Mouse (Mus musculus): Measurements from ENCODE around the gene Zc3h6. TPM values are rescaled to one million over a fixed set of nuclear protein-coding genes. Genes with fewer than 3 reads are reported as not detected.

The Zc3h6 gene
- total RNA-seq, 1 experiment, result 0.98 TPM

DNA sequence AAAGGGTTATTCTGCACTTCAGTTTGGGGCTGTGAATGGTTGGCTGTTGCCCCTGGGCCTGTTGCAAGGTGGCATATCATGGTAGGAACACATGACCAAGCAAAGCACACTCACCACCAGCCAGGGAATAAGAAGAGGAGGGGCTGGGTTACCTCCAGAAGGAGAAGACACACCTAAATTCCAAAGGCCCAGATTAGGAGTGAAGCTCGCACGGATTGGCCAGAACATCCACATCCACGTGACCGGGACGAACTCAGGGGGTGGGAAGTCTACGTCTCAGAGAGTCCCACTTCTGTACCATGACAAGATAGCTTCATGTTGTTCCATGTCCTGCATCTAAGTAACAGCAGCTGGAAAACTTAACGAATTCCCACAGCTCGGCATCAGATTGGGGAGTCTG lies 90.1 kb downstream of the Zc3h6 start:
- in situ Hi-C loops (cut with MboI; ENCODE audit: low sequenced_read_pairs in 2 of 2, unreplicated experiment in 2 of 2), result no loop called here
- H3K9ac ChIP-seq (ENCODE audit: insufficient read depth, low read depth, low read length, poor library complexity, severe bottlenecking), result no peak overlapping the region
- no peak for DNase-seq (ENCODE audit: low read depth, low spot score)
- H3K4me1 ChIP-seq (ENCODE audit: control insufficient read depth in 2 of 2, insufficient read depth in 2 of 2, low read length in 2 of 2, poor library complexity in 1 of 2), result peaks cover 1 to 8% of the 10 kb centered on the region in 2 experiments
- no peak overlapping the region for H3K27ac ChIP-seq (ENCODE audit: insufficient read depth, low read depth, low read length, poor library complexity, severe bottlenecking)
- H3K36me3 ChIP-seq (ENCODE audit: control insufficient read depth, insufficient read depth, low read length, poor library complexity, severe bottlenecking), result no peaks in the 10 kb centered on the region
- no peaks in the 10 kb centered on the region for H3K9me3 ChIP-seq (ENCODE audit: control insufficient read depth, insufficient read depth, low read depth, low read length)
- TF ChIP-seq CHD2 (IDR thresholded peaks at IDR 0.05; ENCODE audit: low read depth, low read length) (no peak), ZC3H11A (IDR thresholded peaks at IDR 0.05; ENCODE audit: borderline replicate concordance, low read depth, low read length) (no peak), HCFC1 (IDR thresholded peaks at IDR 0.05; ENCODE audit: borderline replicate concordance, insufficient read depth, low read length) (no peak), MAFK (IDR thresholded peaks at IDR 0.05; ENCODE audit: insufficient read depth, low read depth, low read length) (no peak), ZNF384 (IDR thresholded peaks at IDR 0.05; ENCODE audit: low read depth, low read length) (no peak)
- H3K4me3 ChIP-seq (ENCODE audit: insufficient read depth in 1 of 2, low read depth in 1 of 2, low read length in 2 of 2, poor library complexity in 1 of 2, severe bottlenecking in 1 of 2), result no peak overlapping the region

DNA sequence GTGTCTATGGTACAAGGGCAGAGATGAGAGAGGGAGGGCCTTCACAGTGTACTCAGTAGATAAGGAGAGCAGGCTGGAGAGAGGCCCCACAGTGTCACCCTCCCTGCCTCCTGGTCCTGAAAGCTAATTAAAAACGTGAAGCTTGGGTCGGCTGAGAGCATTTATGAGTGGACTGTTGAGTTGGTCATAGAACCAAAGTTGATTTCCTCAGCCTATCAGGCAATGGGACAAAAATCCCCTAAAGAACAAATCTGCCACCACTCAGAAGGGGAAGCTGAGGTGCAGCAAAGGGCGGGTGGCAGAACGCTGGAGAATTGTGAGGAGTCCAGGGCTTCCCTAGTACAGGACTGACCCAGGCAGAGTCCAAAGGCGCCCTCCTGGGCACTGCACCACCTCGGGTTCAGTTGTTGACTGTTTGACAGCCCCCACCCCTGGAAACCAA lies 90.7 kb downstream of the Zc3h6 start:
- peaks cover 3 to 9% of the 10 kb centered on the region in 2 experiments for H3K4me1 ChIP-seq (ENCODE audit: control insufficient read depth in 2 of 2, insufficient read depth in 2 of 2, low read length in 2 of 2, poor library complexity in 1 of 2)
- TF ChIP-seq ZC3H11A (IDR thresholded peaks at IDR 0.05; ENCODE audit: borderline replicate concordance, low read depth, low read length) (no peak), CHD2 (IDR thresholded peaks at IDR 0.05; ENCODE audit: low read depth, low read length) (no peak), MAFK (IDR thresholded peaks at IDR 0.05; ENCODE audit: insufficient read depth, low read depth, low read length) (no peak), HCFC1 (IDR thresholded peaks at IDR 0.05; ENCODE audit: borderline replicate concordance, insufficient read depth, low read length) (no peak), ZNF384 (IDR thresholded peaks at IDR 0.05; ENCODE audit: low read depth, low read length) (no peak)
- H3K27ac ChIP-seq (ENCODE audit: insufficient read depth, low read depth, low read length, poor library complexity, severe bottlenecking), result no peak overlapping the region
- no peaks in the 10 kb centered on the region for H3K9me3 ChIP-seq (ENCODE audit: control insufficient read depth, insufficient read depth, low read depth, low read length)
- in situ Hi-C loops (cut with MboI; ENCODE audit: low sequenced_read_pairs in 2 of 2, unreplicated experiment in 2 of 2), result no loop called here
- no peak overlapping the region for H3K4me3 ChIP-seq (ENCODE audit: insufficient read depth in 1 of 2, low read depth in 1 of 2, low read length in 2 of 2, poor library complexity in 1 of 2, severe bottlenecking in 1 of 2)
- DNase-seq (ENCODE audit: low read depth, low spot score), result no peak
- no peaks in the 10 kb centered on the region for H3K36me3 ChIP-seq (ENCODE audit: control insufficient read depth, insufficient read depth, low read length, poor library complexity, severe bottlenecking)
- no peak overlapping the region for H3K9ac ChIP-seq (ENCODE audit: insufficient read depth, low read depth, low read length, poor library complexity, severe bottlenecking)

GRCm38 (mm10) chr2:129061456-129062059 lies 94.4 kb downstream of the Zc3h6 start:
- H3K27ac ChIP-seq (ENCODE audit: insufficient read depth, low read depth, low read length, poor library complexity, severe bottlenecking), result no peak overlapping the region; the same call in 1 of the 2 replicates
- peaks cover 3 to 12% of the 10 kb centered on the region in 2 experiments for H3K4me1 ChIP-seq (ENCODE audit: control insufficient read depth in 2 of 2, insufficient read depth in 2 of 2, low read length in 2 of 2, poor library complexity in 1 of 2)
- H3K4me3 ChIP-seq (ENCODE audit: insufficient read depth in 1 of 2, low read depth in 1 of 2, low read length in 2 of 2, poor library complexity in 1 of 2, severe bottlenecking in 1 of 2), result no peak overlapping the region
- H3K9me3 ChIP-seq (ENCODE audit: control insufficient read depth, insufficient read depth, low read depth, low read length), result no peaks in the 10 kb centered on the region
- TF ChIP-seq HCFC1 (IDR thresholded peaks at IDR 0.05; ENCODE audit: borderline replicate concordance, insufficient read depth, low read length) (no peak), ZC3H11A (IDR thresholded peaks at IDR 0.05; ENCODE audit: borderline replicate concordance, low read depth, low read length) (no peak), ZNF384 (IDR thresholded peaks at IDR 0.05; ENCODE audit: low read depth, low read length) (peak; percentile 83), MAFK (IDR thresholded peaks at IDR 0.05; ENCODE audit: insufficient read depth, low read depth, low read length) (no peak), CHD2 (IDR thresholded peaks at IDR 0.05; ENCODE audit: low read depth, low read length) (0 out of 2 replicates have a peak, but pooled peaks have one; percentile 22)
- no peak overlapping the region for H3K9ac ChIP-seq (ENCODE audit: insufficient read depth, low read depth, low read length, poor library complexity, severe bottlenecking)
- no peaks in the 10 kb centered on the region for H3K36me3 ChIP-seq (ENCODE audit: control insufficient read depth, insufficient read depth, low read length, poor library complexity, severe bottlenecking)
- peak; percentile 56 for DNase-seq (ENCODE audit: low read depth, low spot score)
- in situ Hi-C loops (cut with MboI; ENCODE audit: low sequenced_read_pairs in 2 of 2, unreplicated experiment in 2 of 2), result no loop called here

- DNase-seq (ENCODE audit: low read depth, low spot score), result peak; percentile 59
- peak within 1 kb of the TSS; percentile 89 for H3K9ac ChIP-seq (ENCODE audit: insufficient read depth, low read depth, low read length, poor library complexity, severe bottlenecking)
- H3K27ac ChIP-seq (ENCODE audit: insufficient read depth, low read depth, low read length, poor library complexity, severe bottlenecking), result no peak within 1 kb of the TSS; the same call in 1 of the 2 replicates
- TF ChIP-seq HCFC1 (IDR thresholded peaks at IDR 0.05; ENCODE audit: borderline replicate concordance, insufficient read depth, low read length) (no peak), MAFK (IDR thresholded peaks at IDR 0.05; ENCODE audit: insufficient read depth, low read depth, low read length) (no peak), ZNF384 (IDR thresholded peaks at IDR 0.05; ENCODE audit: low read depth, low read length) (no peak), CHD2 (IDR thresholded peaks at IDR 0.05; ENCODE audit: low read depth, low read length) (no peak), ZC3H11A (IDR thresholded peaks at IDR 0.05; ENCODE audit: borderline replicate concordance, low read depth, low read length) (no peak)
- peaks cover 3 to 7% of the 10 kb centered on the region in 2 experiments; a peak in 3 of 4 replicates for H3K4me1 ChIP-seq (ENCODE audit: control insufficient read depth in 2 of 2, insufficient read depth in 2 of 2, low read length in 2 of 2, poor library complexity in 1 of 2)
- no peaks in the 10 kb centered on the region for H3K36me3 ChIP-seq (ENCODE audit: control insufficient read depth, insufficient read depth, low read length, poor library complexity, severe bottlenecking)
- peak within 1 kb of the TSS; percentile 86 to 97 for H3K4me3 ChIP-seq (ENCODE audit: insufficient read depth in 1 of 2, low read depth in 1 of 2, low read length in 2 of 2, poor library complexity in 1 of 2, severe bottlenecking in 1 of 2)
- no peaks in the 10 kb centered on the region for H3K9me3 ChIP-seq (ENCODE audit: control insufficient read depth, insufficient read depth, low read depth, low read length)
- in situ Hi-C loops (cut with MboI; ENCODE audit: low sequenced_read_pairs in 2 of 2, unreplicated experiment in 2 of 2), result no loop called here
Observed at GRCm38 (mm10) chr2:129065437-129066282, 98.5 kb downstream of the Zc3h6 start, which contains the start of gene Ttl. Ttl (plus strand) TSS chr2:129065942.
